Mouse (Mus musculus): ENCODE data around the gene Otp.

- TF ChIP-seq CTCF (IDR thresholded peaks at IDR 0.05; ENCODE audit: extremely low read depth, insufficient read depth, low read length) (no peak), POLR2A (IDR thresholded peaks at IDR 0.05; ENCODE audit: extremely low read depth, insufficient read depth, low read length) (no peak)
Observed at GRCm38 (mm10) chr13:94859256-94859655, 16.1 kb upstream of the Otp start.
